Mouse (Mus musculus) lung, postnatal 0 days (tissue): ENCODE data around the gene Ppa1.

ENCODE experiments used
- CTCF ChIP-seq: IDR thresholded peaks from 2 replicates; pipeline ENCODE4 v1.5.1; 2016; ENCODE audit warnings: antibody characterized with exemption, mild to moderate bottlenecking
- EP300 ChIP-seq: IDR thresholded peaks from 2 replicates; pipeline ENCODE4 v1.6.1; 2016; ENCODE audit warnings: antibody characterized with exemption, mild to moderate bottlenecking, control low read depth

DNA sequence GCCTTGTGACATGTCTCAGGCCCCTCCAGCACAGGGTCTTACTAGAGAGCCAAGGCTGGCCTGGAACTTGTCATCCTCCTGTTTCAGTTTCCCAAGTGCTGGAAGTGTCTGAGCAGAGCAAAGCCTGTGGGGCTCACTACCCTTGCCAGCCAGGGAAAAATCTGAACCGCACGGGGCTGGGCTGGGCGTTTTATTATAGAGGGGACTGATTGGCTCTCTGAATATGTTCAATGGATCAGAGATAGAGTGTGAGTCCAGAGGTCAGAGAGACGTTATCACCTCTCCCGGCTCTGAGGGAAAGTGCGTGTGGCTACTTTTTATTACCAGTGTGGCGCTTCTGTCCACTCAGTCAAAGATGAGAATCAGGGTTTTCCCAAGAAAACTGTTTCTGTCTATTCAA lies 1.8 kb upstream of the Ppa1 start:
- TF ChIP-seq EP300 (no peak), CTCF (no peak)
